Mouse (Mus musculus) central nervous system, embryonic 11.5 days (tissue): ENCODE measurements around the gene Uimc1. TPM values are rescaled to one million over a fixed set of nuclear protein-coding genes. Genes with fewer than 3 reads are reported as not detected.

ENCODE experiments used
- polyA plus RNA-seq: library from polyadenylated mRNA; depleted of rRNA; stranded (reverse); fragments of >200 nt; gene quantifications from 2 replicates; pipeline ENCODE4 v1.2.3, GENCODE M21; 2012; rRNA removed

The Uimc1 gene
- 30.2 and 37.4 TPM in 2 replicates for polyA plus RNA-seq

GRCm38 (mm10) chr13:55099726-55100478 lies at the start of gene Uimc1:
Gene Uimc1 (minus strand): TSS chr13:55100300.

GRCm38 (mm10) chr13:55133448-55133847 lies 33.3 kb upstream of the Uimc1 start, which contains the start of gene Gm17617:
Gene Gm17617 (minus strand): TSS chr13:55133548.

DNA sequence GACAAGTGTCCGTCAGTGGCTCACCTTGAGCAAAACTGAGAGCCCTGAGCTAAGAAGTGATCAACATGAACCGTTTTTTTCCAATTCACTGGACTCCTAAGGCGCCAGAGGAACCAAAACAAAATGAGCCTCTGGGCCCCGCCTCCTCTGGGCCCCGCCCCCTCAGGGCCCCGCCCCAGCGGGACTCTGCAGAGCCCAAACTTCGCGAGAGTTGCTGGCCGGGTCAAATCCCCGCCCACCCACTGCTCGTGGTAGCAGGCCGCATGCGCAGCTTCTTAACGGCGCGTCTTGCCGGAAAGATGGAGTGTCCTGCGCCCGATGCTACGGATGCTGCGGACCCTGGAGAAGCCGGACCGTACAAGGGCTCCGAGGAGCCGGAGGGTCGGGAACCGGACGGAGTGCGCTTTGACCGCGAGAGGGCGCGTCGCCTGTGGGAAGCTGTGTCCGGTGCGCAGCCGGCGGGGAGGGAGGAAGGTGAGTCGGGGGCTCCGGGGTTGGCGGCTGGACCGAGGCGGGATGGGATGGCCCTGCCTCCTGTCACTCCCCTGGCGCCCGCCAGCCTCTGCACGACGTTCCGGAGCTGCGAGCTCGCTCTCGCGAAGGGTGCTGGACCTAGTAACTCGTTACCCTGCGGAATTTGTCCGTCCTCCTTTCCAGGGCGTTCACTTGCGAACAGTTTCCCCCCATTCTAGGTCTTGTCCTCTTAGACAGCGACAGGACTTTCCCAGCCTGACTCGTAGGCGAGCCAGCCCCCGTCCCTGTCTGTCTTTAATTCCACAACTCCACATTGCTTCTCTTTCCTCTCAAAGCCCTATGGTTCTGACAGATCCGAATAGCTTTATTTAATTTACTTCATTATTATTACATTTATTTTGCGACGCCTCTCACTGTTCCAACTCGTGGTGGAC lies 5.2 kb upstream of the Uimc1 start, which contains the start of gene Zfp346:
Gene Zfp346, plus strand, starts transcription at position 267 of the 908 bp plus-strand sequence.

DNA sequence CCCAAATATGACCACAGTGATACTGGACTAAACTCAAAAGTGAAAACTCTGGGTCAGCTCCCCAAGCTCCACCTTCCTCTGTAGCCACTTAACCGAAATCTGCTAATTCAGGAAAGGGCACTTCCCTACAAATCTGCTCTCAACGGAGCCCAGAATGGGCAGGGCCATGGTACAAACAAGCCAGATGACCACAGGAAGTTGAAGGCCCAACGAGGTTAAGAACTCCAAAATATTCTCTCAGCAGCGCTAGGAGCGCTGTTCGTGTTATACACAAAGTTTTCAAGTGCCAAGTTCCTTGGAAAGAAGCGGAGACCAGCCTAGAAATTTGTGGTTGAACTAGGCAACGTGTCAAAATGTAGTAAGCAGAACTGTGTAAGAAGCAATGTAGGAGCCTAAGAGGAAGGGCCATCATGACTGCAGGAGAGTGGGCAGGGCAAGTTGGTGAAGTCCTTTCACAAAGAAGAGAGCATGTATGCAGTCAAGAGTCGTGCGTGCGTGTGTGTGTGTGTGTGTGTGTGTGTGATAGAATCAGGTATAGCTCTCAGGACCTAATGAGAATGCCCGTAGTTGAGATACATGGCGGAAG lies 78.8 kb downstream of the Uimc1 start, which contains the start of gene Hk3:
Gene Hk3, minus strand, starts transcription at position 192 of the 586 bp plus-strand sequence.

Other genes starting within 250 kb of the Uimc1 start
- gene Unc5a, start 150.9 kb downstream of the Uimc1 start, polyA plus RNA-seq = 3.1 and 5.1 TPM in 2 replicates
- 1.0 and 1.5 TPM in 2 replicates for gene Hk3, start 78.9 kb downstream of the Uimc1 start, polyA plus RNA-seq
- 42.7 and 47.3 TPM in 2 replicates for gene Zfp346, start 5.0 kb upstream of the Uimc1 start, polyA plus RNA-seq
- gene Gm17617, start 33.2 kb upstream of the Uimc1 start, polyA plus RNA-seq = not detected in 2 replicates
- gene Fgfr4, start 52.3 kb upstream of the Uimc1 start, polyA plus RNA-seq = 1.00 and 6.8 TPM in 2 replicates
- gene Nsd1, start 109.5 kb upstream of the Uimc1 start, polyA plus RNA-seq = 51.9 and 60.8 TPM in 2 replicates
- 250 and 287 TPM in 2 replicates for gene Prelid1, start 220.2 kb upstream of the Uimc1 start, polyA plus RNA-seq
- 125 and 186 TPM in 2 replicates for gene Rab24, start 221.6 kb upstream of the Uimc1 start, polyA plus RNA-seq
- gene Mxd3, start 229.5 kb upstream of the Uimc1 start, polyA plus RNA-seq = 38.5 and 43.5 TPM in 2 replicates